Mouse (Mus musculus) spleen, postnatal 4 days (tissue): ENCODE measurements around the gene Scn5a.
A peak's percentile ranks its signal among the peaks of the same experiment; 100 is the strongest.

ENCODE experiments used
- DNase-seq, 2 experiments: peaks; one replicate each; pipeline ENCODE4 v3.0.0; 2022; ENCODE audit warnings: low spot score in 2 of 2

The Scn5a gene

DNA sequence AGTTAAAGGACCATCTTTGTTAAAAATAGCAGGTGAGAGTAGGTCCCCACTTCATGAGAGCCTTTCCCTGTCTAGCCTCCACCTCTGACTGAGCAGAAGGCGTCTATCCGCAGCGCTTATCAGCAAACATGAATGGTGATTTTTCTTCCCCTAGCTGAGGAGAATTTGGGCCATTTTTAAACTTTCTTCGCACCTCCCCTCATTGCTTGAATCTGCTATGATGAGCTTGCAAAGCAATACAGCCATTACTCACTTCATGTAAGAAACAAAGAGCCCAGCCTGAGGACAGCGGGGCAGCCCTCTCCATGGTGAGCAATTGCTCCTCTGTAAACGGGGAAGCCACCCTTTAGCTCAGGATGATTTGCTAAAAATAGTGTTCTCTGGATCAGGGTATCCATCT lies 14.0 kb downstream of the Scn5a start:
- no peak for DNase-seq

GRCm38 (mm10) chr9:119563617-119564016 lies 15.2 kb downstream of the Scn5a start:
- DNase-seq, result no peak

DNA sequence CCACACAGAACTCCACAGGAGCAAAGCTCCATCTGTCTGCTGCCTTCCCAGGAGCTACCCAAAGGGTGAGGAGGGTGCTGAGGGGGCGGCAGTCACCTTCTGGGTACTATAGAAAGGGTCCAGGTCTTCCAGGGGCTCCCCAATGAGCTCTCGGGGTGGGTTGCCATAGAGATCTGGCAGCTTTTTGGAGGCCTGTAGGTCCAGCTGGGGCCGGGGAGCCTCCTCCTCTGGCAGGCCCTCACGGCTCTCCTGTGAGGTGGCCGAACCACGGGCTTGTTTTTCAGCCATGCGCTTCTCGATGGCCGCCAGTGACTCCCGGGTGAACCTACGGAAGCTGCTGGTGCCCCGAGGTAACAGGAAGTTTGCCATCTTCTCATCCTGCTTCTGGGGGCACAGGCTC lies 16.6 kb downstream of the Scn5a start:
- DNase-seq, result no peak

DNA sequence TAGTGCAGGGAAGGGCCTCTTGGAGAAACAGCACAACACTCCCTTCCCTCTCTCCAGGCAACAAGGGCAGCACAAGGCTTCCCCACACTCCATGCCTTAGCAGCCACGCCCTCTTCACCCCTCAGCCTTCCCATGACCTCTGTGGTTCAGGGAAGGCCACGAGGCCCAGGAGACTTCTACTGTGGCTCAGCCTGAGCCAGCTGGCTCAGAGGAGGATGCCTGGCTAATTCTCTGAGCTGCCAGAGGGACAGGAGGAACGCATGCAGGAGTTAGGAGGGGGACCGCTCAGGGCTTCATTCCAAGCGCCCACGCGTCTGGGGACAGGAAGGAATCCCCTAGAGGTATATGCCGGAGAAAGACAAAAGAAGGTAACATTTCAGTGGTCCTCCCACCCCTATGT lies 17.1 kb downstream of the Scn5a start:
- no peak for DNase-seq

DNA sequence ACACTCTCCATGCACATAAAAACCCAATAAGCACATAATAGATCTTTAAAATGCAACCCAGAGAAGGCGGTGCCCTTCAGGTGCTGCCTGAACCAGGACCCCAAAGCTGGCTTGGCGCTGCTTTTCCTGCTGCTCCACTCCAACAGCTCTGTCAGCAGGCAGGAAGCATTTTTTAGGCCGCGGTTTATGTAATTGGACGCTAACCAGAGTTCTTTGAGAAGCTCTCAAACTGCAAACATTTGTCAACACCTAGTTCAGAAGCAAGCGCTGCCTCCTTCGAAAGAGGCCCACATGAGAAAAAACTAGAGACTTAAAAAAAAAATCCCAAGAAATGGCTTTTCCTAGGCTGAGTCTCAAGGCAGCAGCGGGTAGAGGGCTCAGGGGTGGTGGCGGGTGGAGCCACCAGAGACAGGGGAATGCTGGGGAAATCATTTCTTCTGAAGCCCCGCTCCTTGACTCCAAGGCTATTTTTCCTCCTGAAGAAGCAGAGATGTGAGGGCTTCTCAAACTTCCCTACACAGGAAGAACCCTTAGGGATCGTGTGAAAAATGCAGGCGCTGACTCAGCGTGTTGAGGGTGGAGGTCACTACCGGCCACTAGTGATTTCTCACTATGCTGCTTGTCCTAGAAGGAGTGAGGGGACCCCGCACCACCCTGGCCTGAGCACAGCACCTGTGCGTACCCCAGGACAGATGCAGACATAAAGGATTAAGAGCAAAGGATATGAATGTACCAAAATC lies 19.1 kb downstream of the Scn5a start:
- DNase-seq, result no peak

GRCm38 (mm10) chr9:119558119-119558854 lies 20.5 kb downstream of the Scn5a start:
- peak; percentile 23 to 74 for DNase-seq

DNA sequence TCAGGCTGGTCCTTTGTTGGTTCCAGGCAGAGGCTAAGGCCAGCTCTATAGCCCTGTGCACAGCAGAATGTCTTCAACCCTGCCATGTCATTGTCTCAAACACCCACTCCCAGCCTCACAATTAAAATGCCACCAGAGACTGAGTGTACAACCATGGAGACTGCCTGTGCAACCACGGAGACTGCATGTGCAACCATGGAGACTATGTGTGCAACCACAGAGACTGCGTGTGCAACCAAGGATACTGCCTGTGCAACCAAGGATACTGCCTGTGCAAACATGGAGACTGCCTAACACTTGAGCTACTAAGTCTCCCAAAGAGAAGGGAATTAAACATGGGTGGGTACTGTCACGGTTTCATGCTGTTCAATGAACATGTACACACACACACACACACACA lies 22.8 kb downstream of the Scn5a start:
- no peak for DNase-seq

- DNase-seq, result no peak
Observed at GRCm38 (mm10) chr9:119547528-119547927, 31.3 kb downstream of the Scn5a start.

DNA sequence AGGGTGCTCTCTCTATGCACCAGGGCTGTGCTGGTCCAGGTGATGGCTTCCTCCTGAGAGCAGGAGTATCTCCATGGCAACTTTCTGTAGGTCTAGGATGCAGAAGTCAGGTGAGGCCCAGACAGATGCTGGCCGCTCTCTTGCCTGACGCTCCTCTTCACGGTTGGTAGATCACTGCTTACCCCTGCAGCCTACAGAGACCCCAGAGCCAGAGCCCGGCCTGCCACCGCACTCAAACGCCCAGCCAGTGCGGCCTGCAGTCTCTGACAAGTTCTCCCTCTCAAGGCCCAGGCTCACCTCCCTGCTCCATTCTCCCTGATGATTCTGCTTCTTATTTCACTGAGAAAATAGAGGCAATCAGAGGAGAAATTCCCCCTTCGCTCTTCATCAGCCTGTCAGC lies 31.7 kb downstream of the Scn5a start:
- DNase-seq, result no peak

DNA sequence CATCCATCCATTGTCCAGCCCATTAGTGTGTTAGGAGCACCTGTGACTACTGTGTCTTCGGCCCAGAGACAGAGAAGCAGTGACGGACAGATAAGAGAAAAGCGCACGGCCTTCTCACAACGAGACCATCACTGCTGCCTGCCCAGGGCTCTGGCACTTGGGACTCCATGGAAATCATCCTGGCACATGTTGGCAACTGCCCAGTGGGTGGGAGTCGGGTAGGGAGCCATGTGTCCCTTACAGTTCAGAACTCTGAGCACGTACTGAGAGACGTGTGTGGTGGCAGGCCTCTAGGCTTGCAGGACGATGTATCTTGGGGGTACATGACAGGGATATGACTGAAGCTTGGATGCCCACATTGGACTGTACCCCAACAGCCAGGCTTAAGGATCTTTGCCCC lies 38.1 kb downstream of the Scn5a start:
- no peak for DNase-seq

GRCm38 (mm10) chr9:119537823-119538222 lies 41.0 kb downstream of the Scn5a start:
- no peak for DNase-seq

DNA sequence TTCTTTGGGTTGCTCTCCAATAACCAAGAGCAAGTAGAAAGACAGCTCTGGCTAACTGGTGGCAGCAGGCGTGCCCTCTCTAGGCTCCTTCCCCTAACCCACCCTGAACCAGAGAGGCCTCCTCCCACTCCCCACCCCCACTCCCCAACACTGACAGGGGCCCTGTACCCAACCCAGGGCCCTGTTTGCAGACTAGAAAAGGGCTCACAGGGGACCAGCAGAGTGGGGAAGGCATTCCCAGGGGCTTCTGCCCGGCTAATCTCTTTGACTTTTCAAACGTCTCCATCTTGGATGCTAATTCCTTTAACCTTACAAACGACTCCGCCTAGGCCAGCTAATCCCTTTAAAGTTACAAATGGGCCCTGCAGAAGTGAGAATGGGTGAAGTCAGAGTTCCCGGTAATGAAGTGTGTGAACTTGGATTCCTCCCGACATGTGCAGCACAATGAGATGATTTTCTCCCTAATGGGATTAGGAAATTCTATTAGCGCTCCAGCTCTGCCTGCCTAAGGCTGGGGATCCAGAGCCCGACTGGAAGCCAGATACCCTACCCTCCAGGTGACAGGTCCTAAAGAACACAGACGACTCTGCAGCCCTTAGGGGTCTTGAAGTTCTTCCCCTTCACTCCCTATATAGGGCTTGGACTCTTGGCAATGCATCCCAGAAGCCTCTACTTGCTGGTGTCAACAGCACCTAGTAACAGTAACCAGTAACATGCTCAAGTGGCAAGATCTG lies 47.0 kb downstream of the Scn5a start:
- no peak for DNase-seq

DNA sequence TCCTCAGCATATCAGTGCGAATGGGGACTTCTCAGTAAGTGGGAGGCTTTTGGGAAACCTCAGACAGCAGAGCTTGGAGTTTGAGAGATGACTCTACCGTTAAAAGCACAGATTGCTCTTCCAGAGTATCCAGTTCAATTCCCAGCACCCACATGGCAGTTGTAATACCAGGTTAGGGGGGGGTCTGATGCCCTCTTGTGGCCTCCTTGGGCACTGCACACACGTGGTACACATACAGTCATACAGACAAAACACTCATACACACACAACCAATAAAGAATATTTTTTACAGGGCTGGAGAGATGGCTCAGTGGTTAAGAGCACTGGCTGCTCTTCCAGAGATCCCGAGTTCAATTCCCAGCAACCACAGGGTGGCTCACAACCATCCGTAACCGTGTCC lies 54.3 kb downstream of the Scn5a start:
- DNase-seq, result no peak

- no peak for DNase-seq
Observed at GRCm38 (mm10) chr9:119523301-119523700, 55.5 kb downstream of the Scn5a start.

- DNase-seq, result no peak
Observed at GRCm38 (mm10) chr9:119519116-119519515, 59.7 kb downstream of the Scn5a start.

GRCm38 (mm10) chr9:119518177-119518576 lies 60.6 kb downstream of the Scn5a start:
- no peak for DNase-seq

DNA sequence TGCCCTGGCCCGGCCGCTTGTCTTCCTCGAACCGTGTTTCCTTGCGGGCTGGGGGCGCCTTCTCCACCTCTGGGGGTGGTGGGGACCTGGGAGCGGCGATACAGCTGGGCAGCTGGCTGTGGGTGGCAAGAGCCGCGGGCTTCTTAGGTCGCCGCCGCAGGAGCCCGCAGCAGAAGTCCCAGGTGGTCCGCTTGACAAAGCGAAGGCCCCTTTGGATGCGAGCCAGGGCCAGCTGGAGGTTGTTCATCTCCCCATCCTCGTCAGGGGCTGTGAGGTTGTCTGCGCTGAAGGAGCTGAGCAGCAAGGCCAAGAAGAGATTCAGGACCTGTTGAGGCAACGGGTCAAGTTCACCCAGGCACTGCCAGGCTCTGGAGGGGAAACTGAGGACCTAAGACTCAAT lies 61.3 kb downstream of the Scn5a start:
- no peak for DNase-seq

DNA sequence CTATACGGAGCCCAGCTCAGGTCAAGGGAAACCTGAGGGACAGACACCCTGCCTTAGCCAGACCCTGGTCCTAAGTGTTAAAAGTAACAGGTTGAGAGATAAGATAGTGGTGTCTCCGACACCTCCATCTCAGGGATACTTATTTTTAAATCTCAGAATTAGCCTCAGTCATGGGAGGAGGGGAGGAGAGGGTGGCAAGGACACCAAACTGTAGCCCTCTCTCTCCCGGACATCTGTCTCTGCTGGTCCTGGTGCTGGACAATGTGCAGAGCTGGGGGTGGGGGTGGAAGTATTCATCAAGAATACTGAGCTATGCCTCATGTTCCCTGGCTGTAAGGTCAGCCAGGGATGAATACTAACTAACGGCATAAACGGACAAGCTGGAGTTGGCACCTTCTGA lies 62.0 kb downstream of the Scn5a start:
- no peak for DNase-seq

DNA sequence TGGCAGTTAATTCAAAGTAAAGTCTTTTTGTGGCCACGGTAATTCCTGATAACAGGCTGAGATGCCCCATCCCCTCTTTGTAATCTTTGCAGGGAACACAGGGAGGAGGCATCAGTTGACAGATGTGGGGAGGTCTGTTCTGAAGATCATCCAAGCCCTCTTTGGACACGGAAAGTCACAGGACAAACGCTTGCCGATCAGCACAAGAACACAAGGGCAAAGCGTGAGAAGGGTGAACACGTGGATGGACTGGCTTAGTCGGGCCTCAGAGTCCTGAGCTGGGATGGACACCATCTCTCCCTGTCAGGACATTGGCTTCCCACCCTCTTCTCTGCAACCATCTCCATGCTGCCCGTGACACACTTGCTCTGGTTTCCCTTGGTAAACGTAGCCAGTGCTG lies 63.4 kb downstream of the Scn5a start:
- DNase-seq, result no peak

DNA sequence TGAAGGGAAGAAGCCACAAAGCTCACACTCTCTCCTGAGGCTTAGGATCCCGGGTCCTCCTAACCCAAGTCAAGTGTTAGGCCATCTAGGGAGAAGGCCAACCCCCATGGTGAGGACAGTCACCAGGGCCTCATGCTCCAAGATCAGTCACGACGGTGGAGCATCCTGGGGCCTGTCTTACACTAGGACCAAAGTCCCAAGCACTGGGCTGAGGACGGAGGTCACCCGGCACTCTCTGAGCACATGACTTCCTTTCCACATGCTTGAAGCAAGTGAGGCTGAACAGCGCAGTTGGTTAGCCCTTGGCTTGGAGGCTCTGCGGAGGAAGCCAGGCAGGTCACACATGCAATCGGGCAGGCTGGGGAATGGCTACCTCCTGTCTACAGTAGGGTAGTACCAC lies 63.8 kb downstream of the Scn5a start:
- no peak for DNase-seq

- DNase-seq, result no peak
Observed at GRCm38 (mm10) chr9:119513816-119514215, 65.0 kb downstream of the Scn5a start.

- no peak for DNase-seq
Observed at GRCm38 (mm10) chr9:119512993-119513392, 65.8 kb downstream of the Scn5a start.

DNA sequence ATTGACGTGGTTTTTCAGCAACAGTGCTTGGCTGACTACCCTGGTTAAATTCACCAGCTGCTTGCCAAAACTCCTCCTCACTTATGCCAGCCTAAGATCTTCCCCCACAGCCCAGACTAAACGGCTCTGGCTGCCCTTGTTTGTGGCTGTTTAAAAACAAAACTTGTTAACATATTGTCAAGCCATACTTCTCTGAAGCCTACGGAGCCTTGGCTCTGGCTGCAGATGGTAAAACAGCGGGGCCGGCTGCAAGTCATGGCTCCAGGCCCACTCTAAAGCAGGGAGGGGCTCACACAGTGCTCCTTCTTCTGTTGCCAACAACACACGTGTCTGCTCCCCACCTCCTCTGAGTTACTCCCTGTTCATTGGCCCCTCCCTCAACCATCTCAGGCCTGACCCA lies 67.9 kb downstream of the Scn5a start:
- DNase-seq, result no peak
